Mouse (Mus musculus): ENCODE data around the gene Ccp110. TPM values are rescaled to one million over a fixed set of nuclear protein-coding genes. Genes with fewer than 3 reads are reported as not detected.

Gene Ccp110
- polyA plus RNA-seq (2012; ENCODE audit: insufficient read depth, insufficient read length, missing spikeins): 6.1 and 7.0 TPM in 2 replicates

- no peak within 1 kb of the TSS for H3K27ac ChIP-seq (ENCODE audit: insufficient read depth, low read depth, low read length)
These were observed at the start of gene Ccp110 for GRCm38 (mm10) chr7:118712228-118713173. Ccp110 (plus strand) TSS chr7:118712552.

DNA sequence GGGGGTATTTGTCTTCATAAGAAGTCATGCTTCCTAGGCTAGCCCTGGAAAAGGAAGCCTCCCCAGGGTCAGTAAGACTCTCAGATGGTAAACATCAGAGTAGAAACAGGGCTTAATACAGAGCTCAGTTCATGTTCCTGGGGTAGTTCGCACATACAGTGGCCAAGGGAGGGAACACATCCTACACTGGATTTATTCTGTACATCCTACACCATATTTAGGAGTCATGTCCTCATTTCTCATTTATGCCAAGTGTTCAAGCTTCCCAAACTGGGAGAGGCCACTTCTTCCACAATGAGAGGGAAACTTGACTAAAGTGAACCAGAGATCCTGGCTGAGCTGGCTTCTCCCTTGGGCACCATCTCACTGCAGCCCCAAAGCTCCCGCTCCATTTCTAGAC is 44.6 kb upstream of the Ccp110 start:
- TF ChIP-seq POLR2A (IDR thresholded peaks at IDR 0.05; ENCODE audit: borderline replicate concordance, low read depth, low read length) (no peak), CTCF (IDR thresholded peaks at IDR 0.05; ENCODE audit: low read depth, low read length) (no peak)
- Histone ChIP-seq H3K27ac (ENCODE audit: insufficient read depth, low read depth, low read length) (no peak overlapping the region), H3K4me3 (ENCODE audit: insufficient read depth, low read length) (no peak overlapping the region), H3K4me1 (ENCODE audit: control insufficient read depth, insufficient read depth, low read length) (no peaks in the 10 kb centered on the region)

More at GRCm38 (mm10) chr7:118712228-118713173, at the start of gene Ccp110:
- Histone ChIP-seq H3K4me1 (ENCODE audit: control insufficient read depth, insufficient read depth, low read length) (peaks cover 4% of the 10 kb centered on the region), H3K4me3 (ENCODE audit: insufficient read depth, low read length) (peak within 1 kb of the TSS; percentile 82)
- TF ChIP-seq CTCF (IDR thresholded peaks at IDR 0.05; ENCODE audit: low read depth, low read length): no peak
- no peak for TF ChIP-seq POLR2A (IDR thresholded peaks at IDR 0.05; ENCODE audit: borderline replicate concordance, low read depth, low read length)

GRCm38 (mm10) chr7:118670142-118670541 is 42.2 kb upstream of the Ccp110 start:
- Histone ChIP-seq H3K27ac (ENCODE audit: insufficient read depth, low read depth, low read length) (no peak overlapping the region), H3K4me1 (ENCODE audit: control insufficient read depth, insufficient read depth, low read length) (no peaks in the 10 kb centered on the region), H3K4me3 (ENCODE audit: insufficient read depth, low read length) (no peak overlapping the region)
- no peak for TF ChIP-seq POLR2A (IDR thresholded peaks at IDR 0.05; ENCODE audit: borderline replicate concordance, low read depth, low read length)
- TF ChIP-seq CTCF (IDR thresholded peaks at IDR 0.05; ENCODE audit: low read depth, low read length): no peak

GRCm38 (mm10) chr7:118676826-118677225 is 35.5 kb upstream of the Ccp110 start:
- Histone ChIP-seq H3K4me3 (ENCODE audit: insufficient read depth, low read length) (no peak overlapping the region), H3K4me1 (ENCODE audit: control insufficient read depth, insufficient read depth, low read length) (no peaks in the 10 kb centered on the region), H3K27ac (ENCODE audit: insufficient read depth, low read depth, low read length) (no peak overlapping the region)
- TF ChIP-seq POLR2A (IDR thresholded peaks at IDR 0.05; ENCODE audit: borderline replicate concordance, low read depth, low read length): no peak
- no peak for TF ChIP-seq CTCF (IDR thresholded peaks at IDR 0.05; ENCODE audit: low read depth, low read length)

DNA sequence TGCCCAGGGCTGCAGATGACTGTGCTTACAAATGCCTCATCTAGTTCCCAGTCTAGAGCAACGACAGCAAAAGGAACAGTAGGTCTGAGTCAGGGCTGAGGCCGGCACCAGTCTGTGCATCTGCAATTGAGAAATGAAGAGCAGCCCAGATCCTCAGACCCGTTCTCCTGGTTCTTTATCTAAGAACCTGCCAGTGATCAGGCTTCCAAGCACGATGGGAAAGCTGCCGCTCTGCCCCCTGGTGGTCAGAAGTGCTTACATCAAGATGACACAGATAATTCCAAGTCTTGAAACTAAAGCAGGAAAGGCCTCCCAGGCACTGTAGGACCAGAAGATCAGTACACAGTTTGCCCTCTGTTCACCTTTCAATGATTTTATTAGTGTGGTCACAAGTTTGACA is 24.2 kb upstream of the Ccp110 start:
- no peak for TF ChIP-seq POLR2A (IDR thresholded peaks at IDR 0.05; ENCODE audit: borderline replicate concordance, low read depth, low read length)
- TF ChIP-seq CTCF (IDR thresholded peaks at IDR 0.05; ENCODE audit: low read depth, low read length): no peak; the same call in 1 of the 2 replicates
- no peak overlapping the region for H3K27ac ChIP-seq (ENCODE audit: insufficient read depth, low read depth, low read length)
- H3K4me3 ChIP-seq (ENCODE audit: insufficient read depth, low read length): no peak overlapping the region
- H3K4me1 ChIP-seq (ENCODE audit: control insufficient read depth, insufficient read depth, low read length): no peaks in the 10 kb centered on the region

GRCm38 (mm10) chr7:118689088-118689487 is 23.3 kb upstream of the Ccp110 start:
- no peak for TF ChIP-seq CTCF (IDR thresholded peaks at IDR 0.05; ENCODE audit: low read depth, low read length)
- TF ChIP-seq POLR2A (IDR thresholded peaks at IDR 0.05; ENCODE audit: borderline replicate concordance, low read depth, low read length): no peak
- no peak overlapping the region for H3K4me3 ChIP-seq (ENCODE audit: insufficient read depth, low read length)
- no peak overlapping the region for H3K27ac ChIP-seq (ENCODE audit: insufficient read depth, low read depth, low read length)
- no peaks in the 10 kb centered on the region for H3K4me1 ChIP-seq (ENCODE audit: control insufficient read depth, insufficient read depth, low read length)

GRCm38 (mm10) chr7:118691287-118691686 is 21.1 kb upstream of the Ccp110 start:
- TF ChIP-seq CTCF (IDR thresholded peaks at IDR 0.05; ENCODE audit: low read depth, low read length): no peak
- no peak for TF ChIP-seq POLR2A (IDR thresholded peaks at IDR 0.05; ENCODE audit: borderline replicate concordance, low read depth, low read length)
- Histone ChIP-seq H3K4me3 (ENCODE audit: insufficient read depth, low read length) (no peak overlapping the region), H3K27ac (ENCODE audit: insufficient read depth, low read depth, low read length) (no peak overlapping the region), H3K4me1 (ENCODE audit: control insufficient read depth, insufficient read depth, low read length) (no peaks in the 10 kb centered on the region)

DNA sequence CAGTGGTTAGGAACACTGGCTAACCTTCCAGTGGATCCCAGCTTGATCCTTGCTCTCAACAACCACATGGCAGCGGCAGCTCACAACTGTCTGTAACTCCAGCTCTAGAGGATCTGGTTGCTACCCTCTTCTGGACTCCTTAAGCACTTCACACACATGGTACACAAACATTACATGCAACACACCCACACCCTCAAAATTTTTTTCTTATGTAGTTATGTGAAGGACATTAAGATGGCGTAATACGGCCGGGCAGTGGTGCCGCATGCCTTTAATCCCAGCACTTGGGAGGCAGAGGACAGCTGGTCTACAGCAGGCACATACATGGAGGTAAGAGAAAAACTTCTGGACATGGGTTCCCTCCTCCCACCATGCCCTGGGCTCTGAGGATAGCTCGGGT is 16.2 kb upstream of the Ccp110 start:
- no peak for TF ChIP-seq CTCF (IDR thresholded peaks at IDR 0.05; ENCODE audit: low read depth, low read length)
- TF ChIP-seq POLR2A (IDR thresholded peaks at IDR 0.05; ENCODE audit: borderline replicate concordance, low read depth, low read length): no peak
- H3K4me3 ChIP-seq (ENCODE audit: insufficient read depth, low read length): no peak overlapping the region
- no peak overlapping the region for H3K27ac ChIP-seq (ENCODE audit: insufficient read depth, low read depth, low read length)
- peaks cover 19% of the 10 kb centered on the region for H3K4me1 ChIP-seq (ENCODE audit: control insufficient read depth, insufficient read depth, low read length)

- TF ChIP-seq CTCF (IDR thresholded peaks at IDR 0.05; ENCODE audit: low read depth, low read length): no peak
- no peak for TF ChIP-seq POLR2A (IDR thresholded peaks at IDR 0.05; ENCODE audit: borderline replicate concordance, low read depth, low read length)
- Histone ChIP-seq H3K4me3 (ENCODE audit: insufficient read depth, low read length) (no peak overlapping the region), H3K27ac (ENCODE audit: insufficient read depth, low read depth, low read length) (no peak overlapping the region)
These were observed 15.2 kb upstream of the Ccp110 start for GRCm38 (mm10) chr7:118697168-118697567.

DNA sequence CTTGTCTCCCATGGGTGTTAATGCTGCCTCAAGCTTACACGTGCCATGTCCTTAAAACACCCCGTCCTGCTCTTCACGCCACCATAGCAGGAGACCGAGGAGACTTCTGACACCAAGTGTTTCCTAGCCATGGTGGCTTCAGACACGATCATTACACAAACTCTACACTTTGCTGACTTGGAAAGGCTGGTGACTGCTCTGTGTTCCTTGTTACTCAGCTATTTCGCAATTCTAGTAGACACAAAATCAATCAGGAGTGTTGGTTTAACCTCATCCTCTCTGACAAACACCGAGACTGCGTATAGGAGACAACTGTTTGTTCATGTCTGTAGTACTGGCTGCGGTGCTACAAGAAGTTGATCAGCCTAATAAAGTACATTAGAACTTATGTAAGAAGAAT is 13.5 kb upstream of the Ccp110 start:
- no peak overlapping the region for H3K4me3 ChIP-seq (ENCODE audit: insufficient read depth, low read length)
- H3K4me1 ChIP-seq (ENCODE audit: control insufficient read depth, insufficient read depth, low read length): peaks cover 31% of the 10 kb centered on the region
- 0 out of 2 replicates have a peak overlapping the region, but pooled peaks have one; percentile 3 for H3K27ac ChIP-seq (ENCODE audit: insufficient read depth, low read depth, low read length)
- TF ChIP-seq CTCF (IDR thresholded peaks at IDR 0.05; ENCODE audit: low read depth, low read length): no peak
- no peak for TF ChIP-seq POLR2A (IDR thresholded peaks at IDR 0.05; ENCODE audit: borderline replicate concordance, low read depth, low read length)

More at GRCm38 (mm10) chr7:118697168-118697567, 15.2 kb upstream of the Ccp110 start:
- H3K4me1 ChIP-seq (ENCODE audit: control insufficient read depth, insufficient read depth, low read length): peaks cover 19% of the 10 kb centered on the region

Measured in bone marrow macrophage, adult 2 months (primary cell).